Mouse (Mus musculus) forebrain, postnatal 0 days (tissue): ENCODE results near the gene Pax2. TPM values are rescaled to one million over a fixed set of nuclear protein-coding genes. Genes with fewer than 3 reads are reported as not detected.

Experiments used
- ATAC-seq: fragments of 200-750 bp; cut with Nextera tagmentation; 2 replicates; pipeline ENCODE4 v1.8.0; 2017; ENCODE audit warnings: mild to moderate bottlenecking, moderate library complexity
- DNase-seq: peaks from one replicate; pipeline ENCODE4 v3.0.0-alpha.2; 2015
- H3K27ac ChIP-seq: fragments of 300-500 bp; sonication (generic); 2 replicates; pipeline ENCODE4 v1.5.1; 2014; ENCODE audit warnings: low read depth, mild to moderate bottlenecking, antibody characterized with exemption, low read length, moderate library complexity, mixed read lengths
- H3K27me3 ChIP-seq: fragments of 300-500 bp; sonication (generic); 2 replicates; pipeline ENCODE4 v1.6.1; 2014; ENCODE audit warnings: mild to moderate bottlenecking, low read length, mixed read lengths; ENCODE audit not compliant: insufficient read depth
- H3K36me3 ChIP-seq: fragments of 300-500 bp; sonication (generic); 2 replicates; pipeline ENCODE4 v1.6.1; 2014; ENCODE audit warnings: mild to moderate bottlenecking, moderate library complexity; ENCODE audit not compliant: insufficient read depth
- H3K4me1 ChIP-seq: fragments of 300-500 bp; sonication (generic); 2 replicates; pipeline ENCODE4 v1.6.1; 2014; ENCODE audit warnings: antibody characterized with exemption; ENCODE audit not compliant: insufficient read depth
- H3K4me2 ChIP-seq: fragments of 300-500 bp; sonication (generic); 2 replicates; pipeline ENCODE4 v1.6.1; 2014; ENCODE audit warnings: low read depth, mild to moderate bottlenecking, moderate library complexity
- H3K4me3 ChIP-seq: fragments of 300-500 bp; sonication (generic); 2 replicates; pipeline ENCODE4 v1.5.1; 2014; ENCODE audit warnings: low read depth, low read length, mixed read lengths
- H3K9ac ChIP-seq: fragments of 300-500 bp; sonication (generic); 2 replicates; pipeline ENCODE4 v1.6.1; 2014; ENCODE audit warnings: mild to moderate bottlenecking
- H3K9me3 ChIP-seq: fragments of 300-500 bp; sonication (generic); 2 replicates; pipeline ENCODE4 v1.6.1; 2016; ENCODE audit warnings: low read length
- CTCF ChIP-seq: sonication (generic); IDR thresholded peaks from 2 replicates; pipeline ENCODE4 v1.5.1; 2016; ENCODE audit warnings: antibody characterized with exemption, control low read depth, low read depth
- WGBS: fragments of 180-500 bp; shearing (Covaris S2); extraction: QIAGEN DNeasy Blood & Tissue Kit; methylation state at CpG from one replicate; pipeline ENCODE4 v1.1.7; 2014; 5-methylcytosine and 5-hydroxymethylcytosine counted together
- polyA plus RNA-seq: library from polyadenylated mRNA; unstranded; fragments of >200 nt; fragmentation: Nextera tagmentation; extraction: Ambion mirVana; gene quantifications from 2 replicates; pipeline ENCODE4 v1.2.1, GENCODE M21; 2015
- total RNA-seq: library from RNA; depleted of rRNA; stranded (reverse); fragments of >200 nt; gene quantifications from 2 replicates; pipeline ENCODE4 v1.2.3, GENCODE M21; 2014

Gene Pax2
- total and polyA plus RNA-seq, 2 experiments from 2014 or later = 0.05 to 0.06 TPM

DNA sequence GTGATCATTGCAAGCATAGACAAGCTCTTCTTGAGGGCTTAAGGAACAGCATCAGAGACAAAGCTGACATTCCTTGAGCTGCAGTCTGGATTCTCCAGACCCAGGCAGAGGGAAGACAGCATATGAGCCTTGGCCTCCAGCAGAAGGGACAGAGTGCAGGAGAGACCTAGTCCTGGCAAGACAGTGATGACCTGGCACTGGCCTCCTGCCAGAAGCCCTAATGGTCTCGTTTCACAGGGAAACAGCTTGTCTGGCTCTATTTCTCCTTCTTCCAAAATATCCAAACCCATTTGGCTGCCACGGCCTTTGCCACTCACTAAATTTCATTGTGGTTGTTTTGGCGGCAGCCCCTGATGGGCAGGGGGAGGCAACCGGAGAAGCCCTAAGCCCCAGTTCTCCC lies 36.1 kb downstream of the Pax2 start:
- no peak overlapping the region for H3K4me2 ChIP-seq
- DNase-seq (no peak), ATAC-seq (no peak)
- no peak overlapping the region for H3K4me3 ChIP-seq
- no peak overlapping the region for H3K9ac ChIP-seq
- no peaks in the 10 kb centered on the region for H3K4me1 ChIP-seq
- no peaks in the 10 kb centered on the region for H3K36me3 ChIP-seq
- no peaks in the 10 kb centered on the region for H3K9me3 ChIP-seq
- H3K27me3 ChIP-seq = no peaks in the 10 kb centered on the region
- no peak for TF ChIP-seq CTCF
- WGBS = 51% methylated on average over 4 of the region's 4 CpGs
- H3K27ac ChIP-seq = no peak overlapping the region

DNA sequence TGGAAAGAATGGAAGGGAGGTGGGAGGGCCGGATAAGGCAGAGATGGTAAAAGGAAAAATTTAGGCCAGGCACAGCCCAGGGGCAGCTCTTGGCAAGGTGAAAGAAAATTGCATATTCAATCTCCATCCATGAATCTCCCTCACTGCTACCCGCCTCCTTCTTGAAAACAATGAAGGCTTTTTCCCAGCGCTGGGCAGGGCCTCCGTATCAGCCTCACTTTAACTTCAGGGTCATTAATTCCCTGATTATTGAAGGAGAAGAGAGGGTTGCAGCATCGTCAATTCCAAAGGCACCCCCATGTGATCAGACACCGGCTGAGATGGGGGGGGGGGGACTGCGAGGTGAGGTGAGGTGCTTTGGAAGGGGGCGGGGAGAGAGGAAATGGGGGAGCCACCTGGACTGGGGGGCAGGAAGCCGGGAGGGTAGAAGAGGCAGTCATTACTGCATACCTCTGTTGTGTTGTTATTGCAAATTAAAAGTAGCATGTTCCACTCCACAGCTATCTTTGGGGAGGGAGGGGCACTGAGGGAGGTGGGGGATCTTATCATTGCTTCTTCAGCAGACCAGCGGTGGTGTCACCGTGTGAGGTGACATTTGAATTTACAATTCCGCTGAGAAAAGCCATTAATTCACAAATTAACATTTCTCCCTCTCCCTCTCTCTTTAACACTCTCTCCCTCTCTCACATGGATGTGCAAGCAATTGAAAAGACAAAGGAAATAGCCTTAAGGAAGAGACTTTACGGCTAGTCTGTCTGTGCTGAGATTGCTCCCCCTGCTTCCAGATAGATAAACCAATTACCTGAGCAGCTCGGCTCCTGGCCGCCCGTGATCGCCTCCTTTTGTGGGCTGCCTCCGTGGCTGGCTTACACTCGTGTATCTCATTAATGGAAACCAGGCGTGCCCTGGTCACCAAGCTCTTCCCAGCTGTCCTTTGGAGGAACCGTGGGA lies 41.5 kb downstream of the Pax2 start:
- no peak overlapping the region for H3K4me2 ChIP-seq
- no peak overlapping the region for H3K27ac ChIP-seq
- no peak; the same call in 1 of the 2 replicates for ATAC-seq

DNA sequence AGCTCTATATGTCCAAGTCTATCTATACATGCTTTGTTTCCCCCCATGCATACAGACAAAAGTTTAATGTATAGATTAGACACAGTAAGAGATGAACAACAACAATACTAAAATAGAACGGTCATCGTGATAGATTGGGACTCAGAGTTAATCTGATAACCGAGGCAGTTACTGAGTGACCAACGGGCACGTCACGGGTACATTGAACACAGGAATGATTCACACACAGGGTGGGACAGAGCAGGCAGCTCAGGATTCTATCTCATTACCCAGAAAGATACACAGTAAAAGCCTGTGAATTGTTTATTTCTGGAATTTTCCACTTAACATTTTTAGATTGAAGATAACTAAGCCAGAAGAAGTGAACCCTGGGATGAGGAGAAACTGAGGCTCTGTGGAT lies 42.9 kb downstream of the Pax2 start:
- Histone ChIP-seq H3K27me3 (no peaks in the 10 kb centered on the region), H3K27ac (no peak overlapping the region), H3K9ac (no peak overlapping the region), H3K4me2 (no peak overlapping the region), H3K9me3 (no peaks in the 10 kb centered on the region), H3K4me1 (0 out of 2 replicates have a peak, but pooled peaks cover 2% of the 10 kb centered on the region), H3K36me3 (no peaks in the 10 kb centered on the region), H3K4me3 (no peak overlapping the region)
- WGBS = 90% methylated on average over 6 of the region's 6 CpGs
- no peak for TF ChIP-seq CTCF
- DNase-seq (no peak), ATAC-seq (no peak)

More for the DNA sequence above, 41.5 kb downstream of the Pax2 start:
- H3K4me3 ChIP-seq = no peak overlapping the region
- H3K36me3 ChIP-seq = no peaks in the 10 kb centered on the region
- no peaks in the 10 kb centered on the region for H3K9me3 ChIP-seq
- DNase-seq = no peak
- H3K27me3 ChIP-seq = no peaks in the 10 kb centered on the region
- WGBS = 14% methylated on average over 21 of the region's 21 CpGs
- no peak overlapping the region for H3K9ac ChIP-seq
- TF ChIP-seq CTCF = no peak
- H3K4me1 ChIP-seq = 0 out of 2 replicates have a peak, but pooled peaks cover 2% of the 10 kb centered on the region

GRCm38 (mm10) chr19:44799156-44799555 lies 43.3 kb downstream of the Pax2 start:
- no peaks in the 10 kb centered on the region for H3K27me3 ChIP-seq
- TF ChIP-seq CTCF = no peak
- H3K4me1 ChIP-seq = 0 out of 2 replicates have a peak, but pooled peaks cover 2% of the 10 kb centered on the region
- H3K9ac ChIP-seq = no peak overlapping the region
- H3K4me2 ChIP-seq = no peak overlapping the region
- no peak overlapping the region for H3K4me3 ChIP-seq
- no peaks in the 10 kb centered on the region for H3K9me3 ChIP-seq
- H3K27ac ChIP-seq = no peak overlapping the region
- no peak for DNase-seq
- H3K36me3 ChIP-seq = no peaks in the 10 kb centered on the region
- ATAC-seq = no peak
- 80% methylated on average over 5 of the region's 5 CpGs for WGBS

DNA sequence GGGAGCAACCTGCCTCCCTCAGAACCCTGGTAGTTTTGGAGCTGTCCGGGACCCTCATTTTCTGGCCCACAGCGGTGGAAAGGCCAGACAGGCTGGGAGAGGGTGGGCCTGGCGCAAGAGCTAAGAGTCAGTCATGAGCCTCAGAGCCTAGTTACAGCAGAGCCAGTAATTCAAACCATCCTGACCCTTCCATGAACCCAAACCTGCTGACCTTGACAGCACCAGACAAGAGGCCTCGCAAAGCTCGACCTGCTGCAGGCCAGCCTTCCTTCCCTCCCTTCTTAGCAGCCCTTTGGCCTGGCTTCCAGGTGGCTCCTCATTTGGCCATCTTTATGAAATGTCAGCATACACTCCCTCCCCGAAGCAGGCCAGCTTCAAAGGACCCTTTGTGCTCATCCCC lies 44.5 kb downstream of the Pax2 start:
- Histone ChIP-seq H3K4me1 (0 out of 2 replicates have a peak, but pooled peaks cover 2% of the 10 kb centered on the region), H3K9me3 (no peaks in the 10 kb centered on the region), H3K36me3 (no peaks in the 10 kb centered on the region), H3K27me3 (no peaks in the 10 kb centered on the region), H3K4me2 (no peak overlapping the region), H3K9ac (no peak overlapping the region), H3K27ac (no peak overlapping the region), H3K4me3 (no peak overlapping the region)
- 80% methylated on average over 6 of the region's 6 CpGs for WGBS
- no peak for ATAC-seq
- DNase-seq = no peak
- TF ChIP-seq CTCF = no peak

- Histone ChIP-seq H3K4me1 (no peaks in the 10 kb centered on the region), H3K9ac (no peak overlapping the region), H3K4me2 (no peak overlapping the region), H3K4me3 (no peak overlapping the region), H3K27me3 (no peaks in the 10 kb centered on the region), H3K27ac (no peak overlapping the region), H3K9me3 (no peaks in the 10 kb centered on the region), H3K36me3 (no peaks in the 10 kb centered on the region)
- ATAC-seq (no peak), DNase-seq (no peak)
- 4% methylated on average over 8 of the region's 8 CpGs for WGBS
- TF ChIP-seq CTCF = no peak
Observed at GRCm38 (mm10) chr19:44808734-44809133, 52.9 kb downstream of the Pax2 start.
